Mouse (Mus musculus) hindbrain, embryonic 16.5 days (tissue): ENCODE measurements around the gene Selp. TPM values are rescaled to one million over a fixed set of nuclear protein-coding genes. Genes with fewer than 3 reads are reported as not detected.

Experiments used
- ATAC-seq: fragments of 200-750 bp; cut with Nextera tagmentation; 2 replicates; pipeline ENCODE4 v1.8.0; 2017; ENCODE audit warnings: moderate TSS enrichment, moderate library complexity
- H3K27ac ChIP-seq: fragments of 300-500 bp; sonication (generic); 2 replicates; pipeline ENCODE4 v1.5.1; 2014; ENCODE audit warnings: low read depth, mild to moderate bottlenecking, control low read depth, low read length, moderate library complexity
- H3K27me3 ChIP-seq: fragments of 300-500 bp; sonication (generic); replicated peaks from 2 replicates; pipeline ENCODE4 v1.6.1; 2014; ENCODE audit warnings: low read length; ENCODE audit not compliant: control insufficient read depth, insufficient read depth
- H3K36me3 ChIP-seq: fragments of 300-500 bp; sonication (generic); 2 replicates; pipeline ENCODE4 v1.6.1; 2014; ENCODE audit warnings: mild to moderate bottlenecking, low read length, moderate library complexity, mixed read lengths; ENCODE audit not compliant: control insufficient read depth, insufficient read depth
- H3K4me1 ChIP-seq: fragments of 300-500 bp; sonication (generic); 2 replicates; pipeline ENCODE4 v1.6.1; 2014; ENCODE audit warnings: low read depth, low read length; ENCODE audit not compliant: control insufficient read depth, insufficient read depth
- H3K4me2 ChIP-seq: fragments of 300-500 bp; sonication (generic); 2 replicates; pipeline ENCODE4 v1.6.1; 2014; ENCODE audit warnings: mild to moderate bottlenecking, low read length, control low read depth, moderate library complexity
- H3K4me3 ChIP-seq: fragments of 300-500 bp; sonication (generic); 2 replicates; pipeline ENCODE4 v1.5.1; 2014; ENCODE audit warnings: mild to moderate bottlenecking, low read length, control low read depth, moderate library complexity
- H3K9ac ChIP-seq: fragments of 300-500 bp; sonication (generic); 2 replicates; pipeline ENCODE4 v1.6.1; 2014; ENCODE audit warnings: low read depth, mild to moderate bottlenecking, control low read depth, low read length, moderate library complexity
- H3K9me3 ChIP-seq: fragments of 300-500 bp; sonication (generic); 2 replicates; pipeline ENCODE4 v1.6.1; 2014; ENCODE audit warnings: mild to moderate bottlenecking, low read length, moderate library complexity; ENCODE audit not compliant: control insufficient read depth
- WGBS: fragments of 180-500 bp; shearing (Covaris S2); extraction: QIAGEN DNeasy Blood & Tissue Kit; methylation state at CpG from one replicate; pipeline ENCODE4 v1.1.7; 2014; 5-methylcytosine and 5-hydroxymethylcytosine counted together
- polyA plus RNA-seq: library from polyadenylated mRNA; unstranded; fragments of >200 nt; fragmentation: Nextera tagmentation; extraction: Ambion mirVana; gene quantifications from 2 replicates; pipeline ENCODE4 v1.2.1, GENCODE M21; 2015

Gene Selp
- polyA plus RNA-seq, 1 experiment from 2014 or later, result not detected

DNA sequence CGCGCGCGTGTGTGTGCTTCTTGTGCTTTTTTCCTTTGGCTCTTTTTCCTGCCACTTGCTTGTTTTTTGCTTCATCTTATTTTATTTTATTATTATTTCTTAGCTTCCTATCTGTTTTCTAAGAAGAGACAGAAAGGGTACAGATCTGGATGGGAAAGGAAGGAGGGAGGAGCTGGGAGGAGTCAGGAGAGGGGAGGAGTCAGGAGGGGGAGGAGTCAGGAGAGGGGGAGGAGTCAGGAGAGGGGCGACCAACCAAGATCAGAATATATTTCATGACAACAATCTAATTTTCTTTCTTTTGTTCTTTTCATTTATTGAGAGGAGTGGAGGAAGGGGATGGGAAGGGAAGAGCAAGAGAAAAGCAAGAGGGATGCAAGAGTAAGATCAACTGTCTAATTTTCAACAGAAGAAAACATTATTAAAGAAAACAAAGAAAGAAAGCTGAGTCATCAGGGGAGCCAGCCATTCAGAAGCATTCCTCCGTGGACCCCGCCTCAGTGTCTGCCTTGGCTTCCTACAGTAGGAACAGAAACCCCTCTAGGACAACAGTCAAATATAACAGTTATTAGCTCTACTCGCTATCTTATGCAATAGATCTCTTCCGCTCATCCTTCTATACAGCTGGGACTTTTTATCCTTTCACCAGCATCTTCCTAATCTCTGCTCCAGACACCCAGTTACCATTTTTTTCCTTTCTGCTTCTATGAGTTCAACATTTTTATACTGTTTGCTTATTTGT, 4.3 kb upstream of the Selp start:
- no peak for ATAC-seq
- H3K36me3 ChIP-seq, result no peaks in the 10 kb centered on the region
- no peak overlapping the region for H3K27ac ChIP-seq
- no peaks in the 10 kb centered on the region for H3K9me3 ChIP-seq
- H3K27me3 ChIP-seq, result no peaks in the 10 kb centered on the region
- 93% methylated on average over 9 of the region's 9 CpGs for WGBS
- H3K4me2 ChIP-seq, result no peak overlapping the region
- no peak overlapping the region for H3K4me3 ChIP-seq
- no peak overlapping the region for H3K9ac ChIP-seq
- H3K4me1 ChIP-seq, result no peaks in the 10 kb centered on the region

DNA sequence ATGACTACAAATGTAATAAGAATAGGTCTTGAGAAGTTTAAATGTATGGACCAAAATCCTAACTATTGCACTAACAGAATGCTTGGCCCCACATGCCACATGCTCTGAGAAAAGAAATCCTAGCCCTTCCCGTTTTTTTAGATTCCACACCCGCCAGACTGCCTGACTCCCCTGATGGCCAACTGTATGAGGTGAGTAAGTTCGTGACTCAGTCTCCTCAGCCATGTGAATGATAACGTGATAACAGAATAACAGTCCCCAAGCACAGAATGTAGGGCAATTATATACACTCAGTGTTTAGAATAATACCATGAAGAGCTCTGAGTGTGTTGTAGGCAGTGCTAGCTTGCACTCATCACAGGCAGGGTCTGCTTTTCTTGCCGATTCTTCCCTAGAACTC, 784 bp upstream of the Selp start:
- Histone ChIP-seq H3K36me3 (no peaks in the 10 kb centered on the region), H3K9me3 (no peaks in the 10 kb centered on the region), H3K27me3 (no peaks in the 10 kb centered on the region), H3K4me3 (no peak overlapping the region), H3K4me1 (no peaks in the 10 kb centered on the region), H3K9ac (no peak overlapping the region), H3K27ac (no peak overlapping the region), H3K4me2 (no peak overlapping the region)
- 86% methylated on average over 5 of the region's 5 CpGs for WGBS
- ATAC-seq, result no peak

DNA sequence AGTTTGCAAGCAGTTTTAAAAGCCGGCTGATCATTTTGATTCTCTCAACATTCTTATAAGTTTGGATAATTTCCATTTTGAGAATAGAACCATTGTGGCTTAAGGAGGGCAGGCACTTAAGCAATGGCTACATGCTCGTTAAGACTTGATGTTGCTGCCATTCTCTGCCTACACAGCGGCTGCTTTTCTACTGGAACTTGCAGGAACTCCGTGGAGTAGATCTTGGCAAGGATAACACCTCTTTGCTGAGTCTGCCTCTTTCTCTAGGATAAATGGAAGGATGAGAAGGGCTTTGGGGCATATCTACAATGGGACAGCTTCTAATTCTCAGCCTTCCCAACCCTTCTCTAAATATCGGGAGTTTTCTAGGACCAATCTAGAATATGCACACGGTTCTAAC, 583 bp downstream of the Selp start:
- no peak for ATAC-seq
- Histone ChIP-seq H3K4me2 (no peak overlapping the region), H3K9ac (no peak overlapping the region), H3K27ac (no peak overlapping the region), H3K27me3 (no peaks in the 10 kb centered on the region), H3K4me1 (no peaks in the 10 kb centered on the region), H3K9me3 (no peaks in the 10 kb centered on the region), H3K4me3 (no peak overlapping the region), H3K36me3 (no peaks in the 10 kb centered on the region)
- 76% methylated on average over 6 of the region's 6 CpGs for WGBS

DNA sequence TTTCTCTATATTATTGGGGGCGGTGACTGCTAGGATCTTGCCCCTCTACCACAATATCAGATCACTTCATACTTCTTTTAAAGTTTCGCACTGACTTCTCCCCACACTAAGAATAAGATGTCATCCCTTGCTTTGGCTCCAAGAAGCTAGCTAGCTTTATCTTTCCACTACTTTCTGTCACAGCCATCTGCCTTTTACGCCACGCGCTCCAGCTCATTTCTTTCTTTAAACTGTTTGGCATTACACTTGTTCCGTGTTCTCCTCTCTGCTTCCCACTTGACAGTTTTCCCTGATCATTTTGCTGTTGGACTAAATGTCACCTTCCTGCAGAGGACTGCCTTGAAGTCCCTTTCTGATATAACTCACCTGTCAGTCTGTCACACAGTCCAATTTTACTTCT, 2.8 kb downstream of the Selp start:
- WGBS, result 90% methylated on average over 6 of the region's 6 CpGs
- no peak overlapping the region for H3K9ac ChIP-seq

DNA sequence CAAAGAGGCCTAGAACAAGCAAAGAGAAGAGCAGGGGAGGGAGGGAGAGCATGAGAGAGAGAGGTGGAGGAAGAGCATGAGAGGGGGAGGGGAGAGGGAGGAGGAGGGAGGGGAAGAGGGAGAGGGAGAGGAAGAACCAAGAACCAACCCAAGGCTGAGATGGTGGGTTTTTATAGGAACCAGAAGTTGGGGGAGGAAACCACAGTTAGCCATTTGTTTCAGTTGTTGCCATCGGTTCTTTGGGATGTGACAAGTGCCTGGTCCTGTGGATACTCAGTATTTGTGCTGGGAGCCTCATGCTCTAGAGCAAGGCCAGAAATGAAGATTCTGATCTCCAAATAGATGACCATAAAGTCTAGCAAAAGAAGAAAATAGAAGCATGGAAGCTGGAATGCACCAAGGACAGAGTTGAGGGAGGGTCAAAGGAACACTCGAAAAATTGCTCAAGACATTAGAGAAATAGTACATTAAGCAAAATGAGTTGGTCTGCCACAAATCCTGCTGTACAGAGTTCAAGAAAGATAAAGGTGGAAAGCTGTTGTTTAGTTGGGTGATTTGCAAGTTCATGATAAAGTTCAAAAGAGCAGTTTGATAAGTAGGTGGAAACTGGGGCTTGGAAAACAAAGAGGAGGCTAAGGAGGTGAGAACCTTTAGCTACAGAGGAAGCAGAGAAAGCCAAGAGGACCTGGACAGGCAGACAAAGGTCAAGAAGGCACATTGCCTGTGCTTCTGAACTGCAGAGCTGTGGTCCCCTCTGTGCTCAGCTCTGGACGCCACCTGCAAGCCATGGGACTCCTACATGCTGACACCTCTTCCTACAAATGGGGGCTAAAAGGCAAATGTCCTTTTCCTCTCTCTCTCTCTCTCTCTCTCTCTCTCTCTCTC, 5.1 kb downstream of the Selp start:
- 84% methylated on average over 3 of the region's 3 CpGs for WGBS
- no peaks in the 10 kb centered on the region for H3K9me3 ChIP-seq
- H3K4me3 ChIP-seq, result no peak overlapping the region
- H3K36me3 ChIP-seq, result no peaks in the 10 kb centered on the region
- no peak overlapping the region for H3K27ac ChIP-seq
- H3K27me3 ChIP-seq, result no peaks in the 10 kb centered on the region
- H3K4me2 ChIP-seq, result no peak overlapping the region
- H3K9ac ChIP-seq, result no peak overlapping the region
- no peaks in the 10 kb centered on the region for H3K4me1 ChIP-seq
- ATAC-seq, result no peak

More for the DNA sequence above, 2.8 kb downstream of the Selp start:
- no peak overlapping the region for H3K4me3 ChIP-seq
- H3K27me3 ChIP-seq, result no peaks in the 10 kb centered on the region
- no peaks in the 10 kb centered on the region for H3K9me3 ChIP-seq
- no peak overlapping the region for H3K4me2 ChIP-seq
- H3K4me1 ChIP-seq, result no peaks in the 10 kb centered on the region
- no peak overlapping the region for H3K27ac ChIP-seq
- no peak for ATAC-seq
- H3K36me3 ChIP-seq, result no peaks in the 10 kb centered on the region

DNA sequence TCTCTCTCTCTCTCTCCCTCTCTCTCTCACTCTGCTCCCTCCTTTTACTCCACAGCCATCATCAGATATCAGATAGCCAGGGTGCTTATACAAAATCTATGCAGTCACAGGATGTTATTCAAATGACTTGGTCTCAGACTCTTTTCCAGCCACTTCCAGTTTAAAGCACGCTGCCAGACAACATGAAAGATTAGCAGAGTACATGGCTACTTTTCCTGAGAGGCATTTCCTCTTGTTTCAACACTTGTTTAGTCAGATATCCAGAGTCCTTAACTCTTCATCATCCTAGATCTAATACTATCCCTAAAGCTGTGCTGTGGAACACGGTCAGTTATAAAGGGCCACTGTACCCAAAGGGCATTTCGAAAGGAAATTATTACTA, 5.7 kb downstream of the Selp start:
- no peak for ATAC-seq
- H3K27ac ChIP-seq, result no peak overlapping the region

DNA sequence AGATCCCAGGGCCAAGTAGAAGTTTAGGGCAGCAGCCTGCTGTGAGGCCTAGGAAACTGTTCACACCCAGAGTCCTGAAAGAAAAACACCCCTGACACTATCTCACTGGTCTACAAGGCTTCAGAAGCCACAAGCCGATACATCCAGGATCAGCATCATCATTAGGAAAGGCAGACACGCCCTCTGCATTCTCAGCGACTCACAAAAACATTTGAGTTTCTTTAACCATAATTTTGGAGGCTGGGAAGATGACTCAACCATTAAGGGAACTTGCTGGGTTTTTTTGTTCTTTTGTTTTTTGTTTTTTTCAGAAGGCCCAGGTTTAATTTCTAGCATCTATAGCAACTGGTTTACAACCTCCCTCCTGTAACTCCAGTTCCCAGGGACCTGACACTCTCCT, 8.8 kb downstream of the Selp start:
- WGBS, result 78% methylated on average over 3 of the region's 3 CpGs
- Histone ChIP-seq H3K36me3 (no peaks in the 10 kb centered on the region), H3K27ac (no peak overlapping the region), H3K27me3 (no peaks in the 10 kb centered on the region), H3K9ac (no peak overlapping the region), H3K4me2 (no peak overlapping the region), H3K9me3 (no peaks in the 10 kb centered on the region), H3K4me3 (no peak overlapping the region), H3K4me1 (no peaks in the 10 kb centered on the region)
- no peak for ATAC-seq

More for the DNA sequence above, 5.7 kb downstream of the Selp start:
- H3K4me2 ChIP-seq, result no peak overlapping the region
- no peaks in the 10 kb centered on the region for H3K27me3 ChIP-seq
- no peak overlapping the region for H3K4me3 ChIP-seq
- 91% methylated on average over 3 of the region's 3 CpGs for WGBS
- no peaks in the 10 kb centered on the region for H3K36me3 ChIP-seq
- H3K4me1 ChIP-seq, result no peaks in the 10 kb centered on the region
- H3K9me3 ChIP-seq, result no peaks in the 10 kb centered on the region
- H3K9ac ChIP-seq, result no peak overlapping the region

DNA sequence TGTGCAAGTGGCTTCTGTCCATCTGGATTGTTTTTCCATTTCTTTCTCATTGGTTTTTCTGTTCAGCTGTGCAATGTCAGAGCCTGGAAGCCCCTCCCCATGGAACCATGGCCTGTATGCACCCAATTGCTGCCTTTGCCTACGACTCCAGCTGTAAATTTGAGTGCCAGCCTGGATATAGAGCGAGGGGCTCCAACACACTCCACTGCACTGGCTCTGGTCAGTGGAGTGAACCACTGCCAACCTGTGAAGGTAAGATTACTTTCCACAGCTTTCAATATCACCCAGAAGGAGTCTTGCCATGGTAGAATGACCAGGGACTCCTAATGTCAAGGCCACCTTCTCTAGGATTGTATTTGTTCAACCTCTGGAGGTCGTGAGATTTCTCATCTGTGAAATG, 14.9 kb downstream of the Selp start:
- no peak for ATAC-seq
- no peaks in the 10 kb centered on the region for H3K4me1 ChIP-seq
- no peak overlapping the region for H3K27ac ChIP-seq
- H3K4me3 ChIP-seq, result no peak overlapping the region
- WGBS, result 73% methylated on average over 3 of the region's 3 CpGs
- no peaks in the 10 kb centered on the region for H3K27me3 ChIP-seq
- no peaks in the 10 kb centered on the region for H3K36me3 ChIP-seq
- no peak overlapping the region for H3K9ac ChIP-seq
- no peaks in the 10 kb centered on the region for H3K9me3 ChIP-seq
- no peak overlapping the region for H3K4me2 ChIP-seq

DNA sequence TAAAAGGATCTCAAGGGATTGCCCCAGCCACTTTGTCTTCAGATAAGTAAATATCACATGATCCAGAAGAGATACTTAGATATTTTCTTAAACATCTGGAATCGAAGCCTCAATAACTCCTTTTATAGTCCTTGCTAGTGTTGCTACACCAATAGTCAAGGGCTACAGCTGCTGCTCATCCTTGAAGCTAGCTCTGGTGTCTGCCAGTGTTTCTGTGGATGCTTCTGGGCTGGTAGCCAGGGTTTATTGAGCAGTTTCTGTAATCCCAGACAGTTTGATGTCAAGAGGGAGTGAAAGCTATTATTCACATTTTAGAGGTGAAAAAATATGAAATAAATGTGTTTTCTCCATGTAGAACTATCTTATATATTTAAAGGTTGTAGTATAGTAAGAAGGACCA, 17.5 kb downstream of the Selp start:
- H3K27me3 ChIP-seq, result no peaks in the 10 kb centered on the region
- no peak overlapping the region for H3K4me3 ChIP-seq
- H3K9ac ChIP-seq, result no peak overlapping the region
- no peaks in the 10 kb centered on the region for H3K9me3 ChIP-seq
- no peak for ATAC-seq
- no peaks in the 10 kb centered on the region for H3K4me1 ChIP-seq
- H3K36me3 ChIP-seq, result no peaks in the 10 kb centered on the region
- 85% methylated on average over 1 of the region's 1 CpGs for WGBS
- H3K27ac ChIP-seq, result no peak overlapping the region
- H3K4me2 ChIP-seq, result no peak overlapping the region
